Mouse (Mus musculus) granulocyte monocyte progenitor cell, adult 5-6 weeks (primary cell): ENCODE data around the gene Ggcx. TPM values are rescaled to one million over a fixed set of nuclear protein-coding genes. Genes with fewer than 3 reads are reported as not detected.
"Not testable (repeated sequence)": the region's sequence is repeated elsewhere in the genome, so short reads cannot be mapped to it uniquely, and the experiment has no call there.

Source experiments
- ATAC-seq: replicated peaks from 2 replicates; pipeline ENCODE4 v1.8.0; 2016; ENCODE audit warnings: mild to moderate bottlenecking, moderate TSS enrichment, inconsistent platforms; ENCODE audit not compliant: poor library complexity, severe bottlenecking
- total RNA-seq, 2 experiments: library from RNA; stranded (forward) in 1 of 2; stranded (reverse) in 1 of 2; fragments of 200-712, 200-1000 nt in 1 of 2; fragments of >200 nt in 1 of 2; fragmentation: Nextera tagmentation in 1 of 2; gene quantifications; 2 replicates each; pipeline ENCODE4 v1.2.3; 2014 to 2017

The Ggcx gene
- total RNA-seq, 2 experiments from 2014 or later: 8.8 to 19.7 TPM

DNA sequence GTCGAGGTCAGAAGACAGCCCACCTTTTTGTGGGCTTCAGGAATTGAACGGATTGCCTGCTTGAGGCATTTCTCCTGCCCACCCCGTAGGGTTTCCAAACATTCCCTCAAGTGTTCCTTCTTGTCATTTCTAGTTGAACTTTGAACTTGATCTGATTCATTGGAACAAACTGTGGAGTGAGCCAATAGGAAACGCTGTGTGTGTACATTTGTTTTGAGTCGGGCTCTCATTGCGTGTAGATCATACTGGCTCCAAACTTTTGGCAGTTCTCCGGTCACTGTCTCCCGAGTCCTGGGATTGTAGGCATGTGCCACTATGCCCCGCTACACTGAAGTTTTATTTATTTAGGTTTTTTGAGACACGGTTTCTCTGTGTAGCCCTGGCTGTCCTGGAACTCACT lies 6.8 kb downstream of the Ggcx start:
- ATAC-seq: no peak

DNA sequence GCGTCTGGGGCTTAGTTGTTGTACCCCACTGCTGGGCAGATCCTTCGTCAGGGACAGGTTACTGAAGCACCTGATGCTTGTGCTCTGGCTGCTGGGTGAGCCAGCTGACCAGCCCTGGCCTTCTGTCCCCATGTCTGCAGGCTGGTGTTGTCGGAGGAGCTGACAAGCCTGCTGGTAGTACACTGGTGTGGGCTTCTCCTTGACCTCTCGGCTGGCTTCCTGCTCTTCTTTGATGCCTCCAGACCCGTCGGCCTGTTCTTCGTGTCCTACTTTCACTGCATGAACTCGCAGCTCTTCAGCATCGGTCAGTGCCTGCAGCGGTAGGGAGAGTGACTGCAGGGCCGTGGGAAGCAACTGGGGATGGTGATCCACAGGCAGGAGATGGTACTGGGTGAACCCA lies 11.5 kb downstream of the Ggcx start:
- no peak for ATAC-seq

DNA sequence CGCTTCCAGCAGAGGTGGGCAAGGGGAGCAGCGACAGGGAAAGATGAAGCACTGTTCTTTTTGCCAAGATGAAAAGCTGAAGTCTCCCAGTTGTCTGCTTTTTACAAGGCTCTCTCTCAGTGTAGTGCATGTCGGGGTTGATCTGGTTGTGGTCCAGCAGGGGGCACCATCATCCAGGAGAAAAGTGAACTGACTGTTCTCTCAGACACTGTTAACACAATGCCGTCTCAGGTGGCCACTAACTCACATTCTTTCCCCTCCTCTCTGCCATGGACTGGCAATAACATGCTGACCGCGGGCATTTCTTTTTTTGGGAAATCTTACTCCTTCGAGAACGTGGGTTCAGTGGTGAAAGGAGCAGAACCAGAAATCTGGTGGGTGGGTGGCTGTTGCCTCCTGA lies 13.9 kb downstream of the Ggcx start:
- peak; percentile 71 for ATAC-seq

DNA sequence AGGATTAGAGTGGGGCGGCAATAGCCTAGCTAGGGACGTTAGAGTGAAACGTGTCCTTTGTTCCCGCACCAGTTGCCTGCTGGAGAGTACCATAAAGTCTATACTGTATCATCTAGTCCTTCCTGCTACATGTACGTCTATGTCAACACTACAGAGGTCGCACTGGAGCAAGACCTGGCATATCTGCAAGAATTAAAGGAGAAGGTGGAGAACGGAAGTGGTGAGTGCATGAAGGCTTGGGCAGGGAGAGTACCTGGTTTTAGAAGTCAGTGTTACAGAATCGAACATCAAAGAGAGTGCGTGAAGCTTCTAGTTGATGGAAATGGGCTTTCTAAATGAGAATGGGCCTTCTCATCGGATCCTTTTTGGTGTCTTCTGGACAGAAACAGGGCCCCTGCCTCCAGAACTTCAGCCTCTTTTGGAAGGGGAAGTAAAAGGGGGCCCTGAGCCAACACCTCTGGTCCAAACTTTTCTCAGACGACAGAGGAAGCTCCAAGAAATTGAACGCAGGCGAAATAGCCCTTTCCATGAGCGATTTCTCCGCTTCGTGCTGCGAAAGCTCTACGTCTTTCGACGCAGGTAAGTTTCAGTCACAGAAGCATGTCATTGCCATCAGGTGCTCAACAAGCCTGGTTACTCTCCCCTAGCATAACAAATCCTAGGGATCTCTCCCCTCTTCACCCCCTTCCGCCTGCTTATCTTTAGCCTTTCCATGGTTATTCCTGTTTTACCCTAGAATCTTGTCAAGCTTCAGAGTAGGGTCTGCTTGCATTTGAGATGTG lies 15.1 kb downstream of the Ggcx start:
- no peak for ATAC-seq

DNA sequence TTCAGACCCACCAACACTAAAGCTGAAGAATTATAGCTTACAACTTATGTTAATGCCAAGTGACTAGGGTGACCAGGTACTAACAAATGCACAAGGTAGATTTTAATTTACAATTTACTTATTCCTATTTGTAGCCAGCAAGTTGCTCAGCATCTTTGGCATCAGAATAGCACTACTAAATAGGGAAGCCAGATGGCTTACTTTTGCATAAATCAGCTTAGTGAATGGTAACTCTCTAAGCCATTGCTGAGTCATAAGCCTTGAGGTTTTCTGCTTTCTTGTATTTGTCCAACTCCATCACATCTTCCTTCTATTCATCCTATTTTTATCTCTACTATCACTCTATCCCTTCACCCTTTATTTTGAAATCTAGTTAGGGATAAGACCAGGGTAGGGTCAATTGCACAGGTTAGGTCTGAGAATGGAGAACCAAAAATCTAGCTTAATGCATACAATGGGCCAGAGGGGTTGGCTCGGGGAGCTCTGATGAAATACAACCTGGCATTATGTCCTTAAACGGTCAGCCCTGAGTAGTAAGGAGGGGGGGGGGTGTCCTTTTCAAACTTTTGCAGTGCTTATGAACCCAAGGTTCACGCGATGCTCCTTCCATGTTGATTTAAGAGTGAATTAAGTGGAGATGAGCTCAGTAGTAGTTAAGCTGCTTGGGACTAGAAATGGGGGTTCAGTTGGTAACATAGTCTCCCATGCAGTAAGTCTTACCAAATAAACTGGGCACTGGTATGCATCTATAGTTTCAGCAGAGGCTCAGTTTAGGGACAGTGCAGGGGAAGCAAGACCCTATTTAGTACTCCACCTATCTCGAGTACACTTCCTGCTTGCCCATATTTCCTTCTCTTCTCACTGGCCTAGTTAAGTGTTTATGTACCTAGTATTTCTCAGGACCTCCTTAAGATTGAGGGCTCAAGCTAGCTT lies 17.1 kb downstream of the Ggcx start:
- ATAC-seq: no peak

DNA sequence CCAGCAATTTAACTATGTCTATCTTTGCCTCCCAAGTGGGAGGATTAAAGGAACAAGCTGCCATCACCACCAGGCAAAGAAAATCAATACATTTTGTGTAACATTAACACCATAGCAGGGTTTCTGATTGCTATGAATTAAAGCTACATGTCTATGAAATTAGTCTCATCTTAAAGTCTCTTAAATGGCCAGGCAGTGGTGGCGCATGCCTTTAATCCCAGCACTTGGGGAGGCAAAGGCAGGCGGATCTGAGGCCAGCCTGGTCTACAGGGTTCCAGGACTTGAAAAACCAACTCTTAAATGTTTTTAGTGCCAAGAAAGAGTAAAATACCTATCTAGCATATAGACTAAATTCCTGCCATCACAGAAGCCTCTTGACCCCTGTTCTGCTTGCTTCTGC lies 18.0 kb downstream of the Ggcx start:
- ATAC-seq: no peak

DNA sequence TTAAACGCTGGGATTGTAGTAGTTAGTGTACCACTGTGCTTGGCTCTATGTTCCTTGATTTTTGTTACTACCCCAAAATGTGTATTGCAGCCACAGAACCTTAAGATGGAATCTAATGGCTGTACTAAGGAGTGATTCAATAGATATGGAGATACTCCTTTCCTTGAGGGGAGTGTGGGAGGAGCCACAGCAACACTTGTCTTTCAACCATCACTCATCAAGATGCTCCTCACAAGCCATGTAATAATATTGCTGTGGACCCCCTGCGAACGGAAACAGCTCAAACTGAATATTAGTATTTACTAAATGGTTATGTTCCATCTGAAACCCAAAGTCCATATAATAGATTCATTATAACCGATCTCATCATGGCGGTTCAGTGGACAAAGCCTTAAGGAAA lies 24.1 kb downstream of the Ggcx start:
- no peak for ATAC-seq

DNA sequence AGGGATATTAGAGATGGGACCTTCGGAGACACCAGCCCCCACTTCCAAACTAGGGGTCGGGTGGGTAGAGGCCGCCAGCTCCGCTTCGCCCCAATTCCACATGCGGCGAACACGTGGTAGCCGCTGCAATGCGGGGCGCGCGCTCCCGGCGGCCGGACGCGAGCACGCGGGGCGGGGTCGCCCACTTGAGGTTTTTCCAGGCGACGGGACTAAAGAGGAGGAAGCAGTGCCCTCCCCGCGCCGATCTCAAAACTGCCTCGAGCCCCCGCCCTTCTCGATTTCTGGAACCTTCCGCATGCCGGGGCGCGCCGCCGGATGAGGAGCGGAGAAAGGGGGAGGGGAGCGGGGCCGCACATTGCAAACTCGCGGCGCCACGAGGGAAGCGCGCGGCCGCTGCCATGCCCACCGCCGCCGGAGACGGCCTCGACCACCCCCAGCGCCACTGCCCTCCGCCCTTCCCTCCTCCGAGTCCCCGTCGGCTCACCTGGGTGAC lies 24.8 kb downstream of the Ggcx start:
- ATAC-seq: no peak

DNA sequence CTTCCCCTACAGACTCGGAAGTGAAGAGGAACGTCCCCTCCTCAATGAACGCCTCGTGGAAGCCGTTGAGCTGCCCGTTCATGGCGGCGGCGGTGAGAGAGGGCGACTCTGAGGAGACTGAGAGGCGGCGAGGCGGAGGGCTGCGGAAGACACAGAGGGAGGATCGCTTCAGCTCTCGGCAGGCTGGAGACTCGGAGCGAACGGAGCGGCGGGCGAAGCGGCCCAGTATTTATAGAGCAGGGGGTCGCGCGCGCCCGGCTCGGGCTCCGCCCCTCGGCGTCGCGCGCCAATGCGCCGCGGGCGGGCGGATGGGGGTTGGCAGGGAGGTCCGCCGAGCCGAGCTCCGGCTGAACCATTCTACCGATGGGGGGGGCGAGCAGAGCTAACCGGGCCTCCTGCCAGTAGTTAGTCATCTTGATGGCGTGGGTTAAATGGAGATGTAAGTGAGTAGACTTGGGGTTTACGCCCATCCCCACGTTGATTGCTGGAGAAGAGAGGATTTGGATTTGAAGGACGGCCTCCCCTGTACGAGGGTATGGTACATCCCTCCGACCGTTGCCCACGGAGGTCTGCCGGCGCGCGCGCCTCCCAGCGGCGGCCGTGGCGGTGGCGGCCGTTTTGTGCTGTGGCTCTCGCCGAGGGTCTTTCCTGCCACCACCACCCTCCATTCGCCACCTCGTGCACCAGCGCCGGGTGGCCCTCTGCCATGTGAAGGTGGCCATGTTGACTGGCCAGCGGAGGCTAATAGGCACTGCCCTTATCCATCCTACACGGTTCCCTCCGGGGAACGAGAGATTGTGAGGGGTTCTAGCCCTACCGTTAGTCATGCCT lies 25.5 kb downstream of the Ggcx start, which contains the start of gene Mat2a:
TSS of gene Mat2a (minus strand) at position 204 of the 831 bp plus-strand sequence.
- peak; percentile 76 for ATAC-seq

DNA sequence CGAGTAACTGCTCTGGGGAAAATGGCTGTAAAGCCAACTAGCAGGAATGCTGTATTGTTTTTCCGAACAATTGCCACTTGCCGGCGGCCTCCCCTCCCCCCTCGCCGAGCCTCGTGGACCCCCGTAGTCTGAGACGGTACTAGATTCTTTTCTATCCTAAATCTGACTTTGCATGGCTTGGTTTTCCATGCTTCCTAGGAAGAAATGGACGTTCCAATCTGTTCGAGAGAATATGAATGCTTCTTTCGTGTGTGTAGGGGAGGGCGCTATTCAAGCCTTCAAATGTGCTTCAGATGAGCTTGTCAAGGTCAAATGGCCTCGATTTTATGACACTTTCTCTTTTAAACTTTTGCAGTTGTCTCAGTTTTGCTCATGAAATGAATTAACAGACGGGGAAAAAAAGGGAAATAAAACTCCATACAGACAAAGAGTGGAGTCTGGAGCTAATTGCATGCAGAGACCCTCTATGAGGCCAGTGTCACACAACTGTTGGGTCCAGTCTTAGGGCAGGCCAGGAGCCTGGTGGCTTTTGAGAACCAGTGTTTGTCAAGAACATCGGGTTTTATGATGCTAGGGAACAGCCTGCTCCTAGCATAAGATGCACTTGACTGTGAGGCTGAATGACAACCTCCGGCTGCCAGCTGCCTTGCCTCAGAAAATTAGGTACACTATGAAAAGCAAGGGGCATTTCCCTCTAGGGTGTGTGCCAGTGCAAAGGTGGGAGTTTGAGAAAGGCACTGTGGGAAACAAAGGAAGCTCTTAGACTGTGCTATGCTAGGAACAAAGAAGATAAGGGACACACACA lies 26.3 kb downstream of the Ggcx start:
- no peak for ATAC-seq

DNA sequence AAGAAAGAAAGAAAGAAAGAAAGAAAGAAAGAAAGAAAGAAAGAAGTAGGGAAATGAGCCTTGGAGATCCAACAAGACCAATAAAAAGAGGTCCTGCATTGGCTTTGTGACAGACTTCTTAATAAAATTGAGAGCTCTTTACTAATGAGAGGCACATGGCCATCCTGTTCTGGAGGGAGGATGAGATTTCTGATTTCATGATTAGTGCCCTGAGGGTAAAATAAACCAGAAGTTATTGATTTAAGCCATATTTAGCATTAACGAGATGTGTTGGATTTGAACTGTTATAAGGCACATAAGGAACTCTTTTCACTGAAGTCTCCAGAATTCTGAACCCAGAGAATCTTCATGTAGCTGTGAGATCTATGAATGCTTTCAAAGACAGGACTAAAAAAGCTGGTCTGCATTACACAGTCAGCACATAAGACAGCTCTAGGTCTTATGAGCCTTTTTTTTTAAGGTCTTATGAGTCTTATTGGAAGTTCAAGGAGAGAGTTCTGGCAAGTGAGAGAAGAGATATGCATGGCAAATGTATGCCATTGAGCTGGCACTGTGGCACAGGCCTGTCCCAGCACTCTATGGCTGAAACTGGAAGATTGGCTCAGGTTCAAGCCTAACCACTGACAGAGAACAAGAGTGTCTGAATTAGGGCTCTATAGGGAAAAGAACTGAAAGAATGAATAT lies 29.0 kb downstream of the Ggcx start:
- no peak for ATAC-seq

DNA sequence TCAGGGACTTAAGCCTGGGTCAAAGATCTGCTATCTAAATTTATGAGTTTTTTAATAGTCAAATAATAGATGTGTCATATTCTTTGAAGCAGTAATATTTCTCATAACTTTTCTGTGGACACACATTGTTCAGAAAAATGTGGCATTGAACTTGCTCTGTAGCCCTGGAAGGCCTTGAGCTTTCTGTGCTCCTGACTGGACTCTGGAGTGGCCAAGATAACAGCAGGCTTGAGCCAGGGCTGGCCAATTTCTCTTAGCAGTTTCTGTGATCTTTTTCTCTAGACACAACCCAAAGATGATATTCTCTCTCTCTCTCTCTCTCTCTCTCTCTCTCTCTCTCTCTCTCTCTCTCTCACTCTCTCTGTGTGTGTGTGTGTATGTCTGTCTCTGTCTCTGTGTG lies 30.9 kb downstream of the Ggcx start:
- no peak for ATAC-seq

DNA sequence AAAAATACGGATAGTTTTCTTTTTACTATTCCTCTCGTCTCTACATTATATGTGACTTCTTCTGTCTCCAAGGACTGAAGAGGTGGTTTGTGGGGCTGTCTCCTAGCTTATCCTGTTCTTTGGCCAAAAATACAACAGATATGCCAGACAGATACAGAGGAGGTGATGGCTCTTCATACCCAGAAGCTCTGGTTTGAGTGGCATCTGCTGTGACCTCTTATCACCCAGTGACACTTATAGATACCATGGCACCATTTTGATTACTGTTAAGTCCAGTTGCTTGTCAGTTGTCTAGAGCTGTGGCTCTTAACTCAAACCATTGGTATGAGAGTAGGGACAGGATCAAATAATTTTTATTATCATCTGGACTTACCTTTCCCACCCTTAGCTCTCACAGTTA lies 33.4 kb downstream of the Ggcx start:
- no peak for ATAC-seq

DNA sequence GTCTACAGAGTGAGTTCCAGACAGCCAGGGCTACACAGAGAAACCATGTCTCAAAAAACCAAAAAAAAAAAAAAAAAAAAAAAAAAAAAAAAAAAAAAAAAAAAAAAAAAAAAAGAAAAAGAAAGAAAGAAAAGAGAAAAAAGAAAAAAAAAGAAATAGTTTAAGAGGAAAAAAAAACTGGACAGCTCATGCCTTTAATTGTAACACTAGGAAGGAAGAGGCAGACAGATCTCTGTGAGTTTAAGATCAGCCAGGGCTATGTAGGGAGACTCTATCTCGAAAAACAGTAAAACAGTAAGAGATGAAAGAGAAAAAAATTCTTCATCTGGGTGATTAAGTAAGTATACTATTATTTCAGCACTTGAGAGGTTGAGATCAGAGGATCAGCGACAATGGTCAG lies 37.7 kb downstream of the Ggcx start:
- ATAC-seq: not testable (repeated sequence)

DNA sequence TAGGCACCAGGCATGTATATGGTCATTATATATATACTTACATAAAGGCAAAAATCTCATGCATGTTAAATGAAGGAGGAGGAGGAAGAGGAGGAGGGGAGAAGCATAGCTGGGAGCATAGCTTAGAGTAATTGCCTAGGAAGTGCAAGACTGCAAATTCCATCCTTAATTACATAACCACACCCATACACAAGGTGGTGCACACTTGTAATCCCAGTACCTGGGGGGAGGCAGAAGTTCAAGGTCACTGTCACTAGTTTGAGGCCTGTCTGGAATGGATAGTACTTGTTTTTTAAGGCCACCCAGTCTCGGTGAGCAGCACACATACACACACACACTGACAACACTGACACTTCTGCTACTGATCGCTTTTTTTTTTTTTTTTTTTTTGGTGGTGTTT lies 38.2 kb downstream of the Ggcx start:
- ATAC-seq: no peak

DNA sequence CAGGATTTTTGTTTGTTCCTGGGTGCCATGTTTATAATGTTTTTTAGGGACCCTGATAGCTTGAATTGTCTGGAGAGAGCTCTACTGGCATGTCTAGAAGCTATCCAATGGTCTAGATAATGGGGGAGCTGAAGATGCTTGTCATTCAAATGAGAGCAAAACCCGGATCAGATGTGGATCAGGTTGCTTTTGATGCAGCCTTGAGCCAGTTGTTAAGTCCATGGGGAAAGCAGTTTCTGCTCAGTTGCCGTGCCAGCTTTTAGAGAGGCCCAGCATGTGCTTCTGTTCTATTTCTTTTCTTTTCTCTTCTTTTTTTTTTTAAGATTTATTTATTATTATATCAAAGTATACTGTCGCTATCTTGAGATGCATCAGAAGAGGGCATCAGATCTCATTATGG lies 39.5 kb downstream of the Ggcx start:
- no peak for ATAC-seq

DNA sequence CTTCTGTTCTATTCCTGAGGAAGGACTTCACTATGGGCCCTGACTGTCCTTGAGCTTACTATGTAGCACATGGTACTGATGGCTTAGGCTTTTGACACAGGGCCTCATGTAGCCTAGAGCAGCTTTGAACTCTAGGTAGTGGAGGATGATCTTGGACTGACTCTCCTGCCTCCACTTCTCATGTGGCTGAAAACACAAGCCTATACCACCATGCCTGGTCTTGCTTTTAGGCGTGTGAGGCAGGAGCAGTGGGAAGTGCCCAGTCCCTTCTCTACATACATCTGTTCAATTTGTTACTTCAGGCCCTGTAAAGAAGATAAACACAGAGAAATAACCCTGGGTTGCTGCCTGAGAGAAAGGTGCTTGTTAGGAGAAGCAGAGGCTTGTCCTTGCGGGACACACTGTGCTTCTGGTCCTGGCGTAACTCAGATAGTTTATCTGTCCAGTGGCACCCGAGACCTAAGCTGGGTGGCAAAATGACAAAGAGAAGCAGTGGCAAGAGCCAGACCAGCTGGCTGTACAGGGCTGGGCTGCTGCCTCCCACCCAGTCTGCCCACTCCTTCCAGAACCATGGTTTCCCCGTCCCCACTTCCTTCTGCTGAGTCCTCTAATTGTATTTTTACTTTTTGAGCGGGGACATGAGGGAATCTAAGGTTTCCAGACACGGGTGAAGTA lies 40.1 kb downstream of the Ggcx start:
- no peak for ATAC-seq

DNA sequence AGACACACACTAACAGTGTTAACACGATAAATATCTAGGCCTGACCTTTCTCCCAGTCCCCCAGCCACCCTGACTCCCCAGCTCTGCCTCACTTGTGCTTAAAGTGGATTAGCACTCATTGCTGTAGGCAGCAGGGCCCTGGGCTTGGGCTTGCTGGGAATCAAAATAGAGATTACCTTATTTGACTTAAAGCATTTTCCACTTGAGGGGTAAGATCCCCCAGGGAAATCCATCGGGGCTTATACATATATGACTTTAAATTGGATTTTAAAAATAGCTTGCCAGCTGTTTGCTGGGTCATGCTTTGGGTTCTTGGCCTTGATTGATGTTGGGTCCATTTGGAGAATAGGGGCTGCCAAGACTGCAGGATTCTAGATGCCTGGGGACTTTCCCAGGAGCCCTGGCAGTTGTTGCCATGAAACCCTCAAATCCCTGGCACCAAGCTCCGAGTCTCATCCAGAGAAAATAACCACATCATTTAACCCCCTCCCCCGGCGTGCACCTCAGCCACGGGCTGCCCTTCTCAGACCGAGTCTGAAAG lies 40.8 kb downstream of the Ggcx start:
- no peak for ATAC-seq
